Mouse (Mus musculus) intestine, embryonic 15.5 days (tissue): ENCODE data around the gene Ubn1. TPM values are rescaled to one million over a fixed set of nuclear protein-coding genes. Genes with fewer than 3 reads are reported as not detected.

ENCODE experiments used
- ATAC-seq: fragments of 200-750 bp; cut with Nextera tagmentation; 2 replicates; pipeline ENCODE4 v1.8.0; 2017; ENCODE audit warnings: moderate TSS enrichment, moderate library complexity
- H3K27ac ChIP-seq: fragments of 300-500 bp; sonication (generic); 2 replicates; pipeline ENCODE4 v1.5.1; 2015; ENCODE audit warnings: mild to moderate bottlenecking, inconsistent platforms
- H3K27me3 ChIP-seq: fragments of 300-500 bp; sonication (generic); replicated peaks from 2 replicates; pipeline ENCODE4 v1.6.1; 2015; ENCODE audit warnings: inconsistent platforms
- H3K36me3 ChIP-seq: fragments of 300-500 bp; sonication (generic); 2 replicates; pipeline ENCODE4 v1.6.1; 2015; ENCODE audit warnings: inconsistent platforms
- H3K4me1 ChIP-seq: fragments of 300-500 bp; sonication (generic); replicated peaks from 2 replicates; pipeline ENCODE4 v1.6.1; 2015; ENCODE audit warnings: inconsistent platforms
- H3K4me2 ChIP-seq: fragments of 300-500 bp; sonication (generic); replicated peaks from 2 replicates; pipeline ENCODE4 v1.6.1; 2015; ENCODE audit warnings: mild to moderate bottlenecking, inconsistent platforms
- H3K4me3 ChIP-seq: fragments of 300-500 bp; sonication (generic); replicated peaks from 2 replicates; pipeline ENCODE4 v1.5.1; 2015; ENCODE audit warnings: inconsistent platforms
- H3K9ac ChIP-seq: fragments of 300-500 bp; sonication (generic); 2 replicates; pipeline ENCODE4 v1.6.1; 2015; ENCODE audit warnings: inconsistent platforms
- H3K9me3 ChIP-seq: fragments of 300-500 bp; sonication (generic); 2 replicates; pipeline ENCODE4 v1.6.1; 2016; ENCODE audit warnings: inconsistent platforms
- WGBS: fragments of 180-500 bp; shearing (Covaris S2); methylation state at CpG from one replicate; pipeline ENCODE4 v1.1.7; 2015; 5-methylcytosine and 5-hydroxymethylcytosine counted together
- polyA plus RNA-seq: library from polyadenylated mRNA; unstranded; fragments of >200 nt; fragmentation: Nextera tagmentation; extraction: Ambion mirVana; gene quantifications from 2 replicates; pipeline ENCODE4 v1.2.1, GENCODE M21; 2015

The Ubn1 gene
- 15.4 and 17.0 TPM in 2 replicates for polyA plus RNA-seq

- Histone ChIP-seq H3K27me3 (no peaks in the 10 kb centered on the region), H3K4me1 (0 out of 2 replicates have a peak, but pooled peaks cover 7% of the 10 kb centered on the region), H3K4me3 (peak within 1 kb of the TSS; percentile 98), H3K9ac (peak within 1 kb of the TSS; percentile 97), H3K36me3 (peaks cover 16% of the 10 kb centered on the region; the same call in 1 of the 2 replicates), H3K9me3 (no peaks in the 10 kb centered on the region), H3K4me2 (peak within 1 kb of the TSS; percentile 83), H3K27ac (peak within 1 kb of the TSS; percentile 98)
- WGBS, result under 1% methylated on average over 54 of the region's 56 CpGs
- ATAC-seq, result peak; percentile 100
Measured at GRCm38 (mm10) chr16:5049774-5050234, at the start of gene Ubn1, which contains the start of gene Glyr1. Gene Ubn1 (plus strand): TSS chr16:5050057. Gene Glyr1 (minus strand): TSS chr16:5049863.

DNA sequence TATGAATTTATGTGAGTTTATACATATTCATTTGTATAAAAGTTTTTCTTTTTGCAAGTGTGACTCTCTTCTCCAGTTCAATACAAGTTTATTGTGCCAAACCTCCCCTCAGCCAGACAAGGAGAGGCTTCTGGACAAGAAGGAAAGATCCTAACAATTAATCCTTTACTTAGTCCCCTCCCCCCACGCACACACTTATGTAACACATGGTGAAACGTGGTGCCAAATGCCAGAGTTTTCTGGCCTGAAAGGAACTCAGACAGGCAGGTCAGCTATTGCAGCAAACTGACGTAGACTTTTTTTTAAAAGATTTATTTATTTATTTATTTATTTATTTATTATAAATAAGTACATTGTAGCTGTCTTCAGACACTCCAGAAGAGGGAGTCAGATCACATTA lies 49.2 kb upstream of the Ubn1 start:
- Histone ChIP-seq H3K9me3 (no peaks in the 10 kb centered on the region), H3K4me2 (no peak overlapping the region), H3K27ac (no peak overlapping the region), H3K4me3 (no peak overlapping the region), H3K36me3 (no peaks in the 10 kb centered on the region), H3K9ac (no peak overlapping the region), H3K4me1 (peaks cover 7% of the 10 kb centered on the region), H3K27me3 (no peaks in the 10 kb centered on the region)
- no peak for ATAC-seq
- 69% methylated on average over 3 of the region's 3 CpGs for WGBS

DNA sequence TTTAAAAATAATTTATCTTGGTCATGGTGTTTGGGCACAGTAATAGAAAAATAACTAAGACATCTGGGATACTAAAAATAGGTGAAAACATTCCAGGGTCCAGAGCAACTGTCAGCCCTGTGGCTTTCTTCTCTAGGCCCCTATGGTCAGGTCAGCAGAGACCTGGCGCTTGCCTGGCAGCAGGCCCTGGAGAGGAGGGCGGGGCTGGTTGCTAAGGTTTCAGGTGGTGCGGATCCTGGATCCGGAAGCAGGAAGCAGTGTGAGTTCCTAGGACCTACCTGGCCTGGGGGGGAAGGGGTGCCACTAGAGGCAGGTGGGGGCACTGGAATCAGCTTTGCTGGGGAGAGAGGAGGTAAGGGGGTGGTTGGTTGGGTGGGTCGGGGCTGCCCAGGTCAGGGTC lies 42.8 kb upstream of the Ubn1 start, which contains the start of gene Smim22:
Gene Smim22, plus strand, starts transcription at position 222 of the 400 bp plus-strand sequence.
- H3K4me2 ChIP-seq, result peak within 1 kb of the TSS; percentile 56
- no peaks in the 10 kb centered on the region for H3K27me3 ChIP-seq
- H3K9ac ChIP-seq, result peak within 1 kb of the TSS; percentile 50
- H3K9me3 ChIP-seq, result no peaks in the 10 kb centered on the region
- peak within 1 kb of the TSS; percentile 76 for H3K27ac ChIP-seq
- H3K4me1 ChIP-seq, result peaks cover 7% of the 10 kb centered on the region; the same call in 1 of the 2 replicates
- peak; percentile 92 for ATAC-seq
- H3K36me3 ChIP-seq, result no peaks in the 10 kb centered on the region
- WGBS, result 25% methylated on average over 5 of the region's 5 CpGs
- H3K4me3 ChIP-seq, result peak within 1 kb of the TSS; percentile 36

DNA sequence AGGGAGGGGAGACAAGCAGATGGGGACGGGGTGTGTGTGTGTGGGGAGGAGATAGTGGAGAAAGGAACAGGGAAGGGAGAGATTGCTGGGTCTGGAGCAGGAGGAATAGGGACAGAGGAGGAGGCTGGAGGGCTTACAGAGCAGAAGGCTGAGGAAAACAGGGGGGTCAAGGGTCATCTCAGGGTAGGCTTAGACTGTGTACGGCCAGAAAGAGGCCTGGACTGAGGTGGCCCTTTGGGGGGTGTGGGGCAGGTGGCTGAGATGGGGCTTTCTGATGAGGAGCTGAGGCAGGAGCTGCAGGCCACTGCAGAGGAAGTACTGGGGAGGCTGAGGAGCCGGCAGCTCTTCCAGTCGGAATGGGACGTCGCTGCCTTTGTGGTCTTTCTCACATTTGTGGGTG lies 42.4 kb upstream of the Ubn1 start:
- peak overlapping the region; percentile 76 for H3K27ac ChIP-seq
- H3K4me3 ChIP-seq, result peak overlapping the region; percentile 36
- H3K36me3 ChIP-seq, result no peaks in the 10 kb centered on the region
- H3K4me2 ChIP-seq, result peak overlapping the region; percentile 56
- 33% methylated on average over 6 of the region's 6 CpGs for WGBS
- H3K4me1 ChIP-seq, result peaks cover 11% of the 10 kb centered on the region; the same call in 1 of the 2 replicates
- H3K9me3 ChIP-seq, result no peaks in the 10 kb centered on the region
- no peaks in the 10 kb centered on the region for H3K27me3 ChIP-seq
- H3K9ac ChIP-seq, result peak overlapping the region; percentile 50
- peak; percentile 53 for ATAC-seq

- Histone ChIP-seq H3K9me3 (no peaks in the 10 kb centered on the region), H3K27ac (peak overlapping the region; percentile 76), H3K4me1 (peaks cover 12% of the 10 kb centered on the region; the same call in 1 of the 2 replicates), H3K4me2 (peak overlapping the region; percentile 56), H3K4me3 (peak overlapping the region; percentile 36), H3K36me3 (no peaks in the 10 kb centered on the region), H3K27me3 (no peaks in the 10 kb centered on the region), H3K9ac (peak overlapping the region; percentile 50)
- ATAC-seq, result no peak
- 70% methylated on average over 12 of the region's 12 CpGs for WGBS
Measured at GRCm38 (mm10) chr16:5008076-5008475, 41.8 kb upstream of the Ubn1 start.

- Histone ChIP-seq H3K27me3 (no peaks in the 10 kb centered on the region), H3K9me3 (no peaks in the 10 kb centered on the region), H3K4me3 (no peak overlapping the region), H3K36me3 (peaks cover 10% of the 10 kb centered on the region), H3K9ac (no peak overlapping the region), H3K27ac (no peak overlapping the region), H3K4me2 (no peak overlapping the region), H3K4me1 (peaks cover 12% of the 10 kb centered on the region; the same call in 1 of the 2 replicates)
- WGBS, result 85% methylated on average over 10 of the region's 10 CpGs
- no peak for ATAC-seq
Measured at GRCm38 (mm10) chr16:5010371-5010935, 39.4 kb upstream of the Ubn1 start.

DNA sequence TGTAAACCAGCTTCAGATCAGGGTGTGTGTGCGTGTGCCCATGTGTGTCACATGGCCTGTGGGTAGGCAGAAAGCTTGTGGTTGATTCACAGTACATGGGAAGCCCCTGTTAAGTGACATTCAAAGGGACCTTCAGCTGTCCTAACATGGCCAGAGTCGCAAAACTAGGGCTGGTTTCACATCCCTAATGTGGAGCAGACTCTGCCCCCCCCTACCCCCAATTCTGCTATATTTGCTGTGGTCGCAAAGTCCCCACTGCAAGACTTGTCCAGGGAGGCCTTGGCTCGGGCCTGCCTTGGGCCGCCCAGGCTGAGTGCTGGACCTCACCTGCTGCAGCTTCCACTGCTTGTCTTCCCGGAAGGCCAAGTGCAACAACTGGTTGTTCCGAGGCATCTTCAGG lies 38.6 kb upstream of the Ubn1 start:
- Histone ChIP-seq H3K4me2 (no peak overlapping the region), H3K27ac (no peak overlapping the region), H3K9me3 (no peaks in the 10 kb centered on the region), H3K4me1 (peaks cover 12% of the 10 kb centered on the region; the same call in 1 of the 2 replicates), H3K36me3 (peaks cover 17% of the 10 kb centered on the region), H3K9ac (no peak overlapping the region), H3K27me3 (no peaks in the 10 kb centered on the region), H3K4me3 (no peak overlapping the region)
- WGBS, result 85% methylated on average over 7 of the region's 7 CpGs
- no peak for ATAC-seq

DNA sequence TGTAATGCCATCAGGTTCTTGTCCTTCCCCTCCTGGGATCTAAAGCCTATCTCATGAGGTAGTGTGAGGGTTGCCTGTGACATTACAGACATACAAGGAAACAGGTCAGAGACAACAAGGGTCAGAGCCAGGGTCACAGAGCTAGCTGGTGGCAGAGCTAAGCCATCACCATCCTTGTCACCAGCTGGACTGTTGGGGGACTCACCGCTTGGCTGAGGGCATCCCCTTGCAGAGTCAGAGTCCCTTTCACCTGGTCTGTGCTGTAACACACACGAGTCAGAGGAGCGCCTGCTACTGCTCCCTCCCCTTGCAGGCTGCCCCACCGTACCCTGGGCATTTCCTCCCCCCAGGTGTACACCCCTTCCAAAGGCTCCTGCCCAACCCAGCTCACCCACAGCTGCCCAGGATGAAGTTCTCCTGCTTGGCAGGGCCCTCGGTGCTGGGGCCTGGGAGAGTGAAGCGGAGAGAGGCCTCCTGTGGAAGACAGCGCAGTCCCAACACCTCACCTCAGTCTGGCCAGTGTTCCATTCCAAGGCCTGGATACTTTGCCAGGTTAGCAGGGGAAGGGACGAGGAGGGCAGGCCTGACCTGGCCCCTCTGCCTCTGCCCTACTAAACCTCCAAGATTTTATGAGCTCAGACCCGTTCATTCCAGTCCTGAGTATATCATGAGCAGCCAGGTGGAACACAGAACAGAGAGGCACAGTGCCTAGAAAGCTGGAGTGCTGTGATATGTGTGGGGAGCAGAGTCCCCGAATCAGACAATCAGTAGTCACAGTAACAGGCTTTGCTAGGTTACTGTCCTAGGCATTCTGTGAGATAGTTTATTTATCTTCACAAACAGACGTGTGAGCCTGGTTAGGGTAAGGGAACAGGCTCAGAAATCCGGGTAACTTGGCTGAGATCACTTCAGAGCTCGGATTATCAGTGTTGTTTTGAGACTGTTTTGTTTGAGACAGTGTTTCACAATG lies 37.5 kb upstream of the Ubn1 start:
- ATAC-seq, result no peak
- H3K4me3 ChIP-seq, result peak overlapping the region; percentile 71
- H3K27ac ChIP-seq, result no peak overlapping the region
- H3K9me3 ChIP-seq, result no peaks in the 10 kb centered on the region
- H3K9ac ChIP-seq, result peak overlapping the region; percentile 66
- H3K27me3 ChIP-seq, result no peaks in the 10 kb centered on the region
- H3K36me3 ChIP-seq, result peaks cover 25% of the 10 kb centered on the region
- peaks cover 12% of the 10 kb centered on the region; the same call in 1 of the 2 replicates for H3K4me1 ChIP-seq
- peak overlapping the region; percentile 83 for H3K4me2 ChIP-seq
- 44% methylated on average over 13 of the region's 13 CpGs for whole genome bisulfite sequencing

GRCm38 (mm10) chr16:5013054-5013838 lies 36.6 kb upstream of the Ubn1 start, which contains the start of gene Rogdi:
Gene Rogdi (minus strand): TSS chr16:5013553.
- WGBS, result under 1% methylated on average over 63 of the region's 63 CpGs
- Histone ChIP-seq H3K4me3 (peak within 1 kb of the TSS; percentile 71), H3K36me3 (peaks cover 33% of the 10 kb centered on the region), H3K27ac (peak within 1 kb of the TSS; percentile 56), H3K27me3 (no peaks in the 10 kb centered on the region), H3K4me2 (peak within 1 kb of the TSS; percentile 83), H3K9ac (peak within 1 kb of the TSS; percentile 66), H3K4me1 (peaks cover 12% of the 10 kb centered on the region; the same call in 1 of the 2 replicates), H3K9me3 (no peaks in the 10 kb centered on the region)
- peak; percentile 97 for ATAC-seq

- WGBS, result 81% methylated on average over 4 of the region's 4 CpGs
- H3K27me3 ChIP-seq, result no peaks in the 10 kb centered on the region
- H3K4me1 ChIP-seq, result peaks cover 12% of the 10 kb centered on the region; the same call in 1 of the 2 replicates
- no peaks in the 10 kb centered on the region for H3K9me3 ChIP-seq
- no peak overlapping the region for H3K4me2 ChIP-seq
- H3K27ac ChIP-seq, result no peak overlapping the region; the same call in 1 of the 2 replicates
- no peak overlapping the region for H3K9ac ChIP-seq
- peaks cover 46% of the 10 kb centered on the region for H3K36me3 ChIP-seq
- no peak overlapping the region for H3K4me3 ChIP-seq
- ATAC-seq, result no peak
Measured at GRCm38 (mm10) chr16:5014578-5014977, 35.3 kb upstream of the Ubn1 start.

GRCm38 (mm10) chr16:5024021-5024420 lies 25.8 kb upstream of the Ubn1 start:
- Histone ChIP-seq H3K4me2 (no peak overlapping the region), H3K27me3 (no peaks in the 10 kb centered on the region), H3K27ac (no peak overlapping the region), H3K9ac (no peak overlapping the region), H3K4me1 (no peaks in the 10 kb centered on the region), H3K36me3 (peaks cover 55% of the 10 kb centered on the region), H3K4me3 (no peak overlapping the region), H3K9me3 (no peaks in the 10 kb centered on the region)
- ATAC-seq, result no peak
- 92% methylated on average over 3 of the region's 3 CpGs for WGBS
